Mouse (Mus musculus) midbrain, embryonic 12.5 days (tissue): Measurements from ENCODE around the gene Lyg1. TPM values are rescaled to one million over a fixed set of nuclear protein-coding genes. Genes with fewer than 3 reads are reported as not detected.

Experiments
- ATAC-seq: fragments of 200-750 bp; cut with Nextera tagmentation; 2 replicates; pipeline ENCODE4 v1.8.0; 2017; ENCODE audit warnings: low read depth, moderate TSS enrichment, moderate library complexity; ENCODE audit not compliant: low FRiP score
- H3K27ac ChIP-seq: fragments of 300-500 bp; sonication (generic); replicated peaks from 2 replicates; pipeline ENCODE4 v1.5.1; 2016; ENCODE audit warnings: mild to moderate bottlenecking
- H3K27me3 ChIP-seq: fragments of 300-500 bp; sonication (generic); 2 replicates; pipeline ENCODE4 v1.6.1; 2016; ENCODE audit warnings: mild to moderate bottlenecking
- H3K36me3 ChIP-seq: fragments of 300-500 bp; sonication (generic); 2 replicates; pipeline ENCODE4 v1.6.1; 2016
- H3K4me1 ChIP-seq: fragments of 300-500 bp; sonication (generic); 2 replicates; pipeline ENCODE4 v1.6.1; 2016
- H3K4me2 ChIP-seq: fragments of 300-500 bp; sonication (generic); replicated peaks from 2 replicates; pipeline ENCODE4 v1.6.1; 2016; ENCODE audit warnings: mild to moderate bottlenecking, moderate library complexity
- H3K4me3 ChIP-seq: fragments of 300-500 bp; sonication (generic); 2 replicates; pipeline ENCODE4 v1.5.1; 2016; ENCODE audit warnings: mild to moderate bottlenecking
- H3K9ac ChIP-seq: fragments of 300-500 bp; sonication (generic); replicated peaks from 2 replicates; pipeline ENCODE4 v1.6.1; 2016; ENCODE audit warnings: mild to moderate bottlenecking, moderate library complexity
- H3K9me3 ChIP-seq: fragments of 300-500 bp; sonication (generic); 2 replicates; pipeline ENCODE4 v1.6.1; 2016; ENCODE audit warnings: mild to moderate bottlenecking
- WGBS: fragments of 180-500 bp; shearing (Covaris S2); methylation state at CpG from one replicate; pipeline ENCODE4 v1.1.7; 2016; 5-methylcytosine and 5-hydroxymethylcytosine counted together
- polyA plus RNA-seq: library from polyadenylated mRNA; unstranded; fragments of >200 nt; fragmentation: Nextera tagmentation; extraction: Ambion mirVana; gene quantifications from 2 replicates; pipeline ENCODE4 v1.2.1, GENCODE M21; 2016

Lyg1 gene
- polyA plus RNA-seq = not detected in 2 replicates

- WGBS = 86% methylated on average over 5 of the region's 5 CpGs
- no peak within 1 kb of the TSS for H3K9ac ChIP-seq
- no peaks in the 10 kb centered on the region for H3K4me1 ChIP-seq
- no peaks in the 10 kb centered on the region for H3K27me3 ChIP-seq
- no peak for ATAC-seq
- no peak within 1 kb of the TSS for H3K27ac ChIP-seq
- H3K4me2 ChIP-seq = no peak within 1 kb of the TSS
- no peaks in the 10 kb centered on the region for H3K36me3 ChIP-seq
- no peaks in the 10 kb centered on the region for H3K9me3 ChIP-seq
- H3K4me3 ChIP-seq = no peak within 1 kb of the TSS
These were observed at the start of gene Lyg1 for GRCm38 (mm10) chr1:37957659-37958058. Lyg1 (minus strand) TSS chr1:37957759.

GRCm38 (mm10) chr1:38006741-38007140 lies 49.2 kb upstream of the Lyg1 start:
- 75% methylated on average over 3 of the region's 3 CpGs for WGBS
- no peak for ATAC-seq

GRCm38 (mm10) chr1:38003046-38003445 lies 45.5 kb upstream of the Lyg1 start:
- H3K27ac ChIP-seq = no peak overlapping the region
- H3K4me1 ChIP-seq = peaks cover 11% of the 10 kb centered on the region
- no peak overlapping the region for H3K4me3 ChIP-seq
- H3K4me2 ChIP-seq = no peak overlapping the region
- no peaks in the 10 kb centered on the region for H3K27me3 ChIP-seq
- H3K36me3 ChIP-seq = no peaks in the 10 kb centered on the region
- no peaks in the 10 kb centered on the region for H3K9me3 ChIP-seq
- 89% methylated on average over 3 of the region's 3 CpGs for WGBS
- H3K9ac ChIP-seq = no peak overlapping the region
- ATAC-seq = no peak

More at GRCm38 (mm10) chr1:38006741-38007140, 49.2 kb upstream of the Lyg1 start:
- no peaks in the 10 kb centered on the region for H3K4me1 ChIP-seq
- no peaks in the 10 kb centered on the region for H3K9me3 ChIP-seq
- no peaks in the 10 kb centered on the region for H3K27me3 ChIP-seq
- no peak overlapping the region for H3K4me2 ChIP-seq
- no peak overlapping the region for H3K27ac ChIP-seq
- no peak overlapping the region for H3K9ac ChIP-seq
- H3K36me3 ChIP-seq = no peaks in the 10 kb centered on the region
- H3K4me3 ChIP-seq = no peak overlapping the region

- Histone ChIP-seq H3K9me3 (no peaks in the 10 kb centered on the region), H3K9ac (no peak overlapping the region), H3K36me3 (no peaks in the 10 kb centered on the region), H3K27ac (no peak overlapping the region), H3K4me3 (no peak overlapping the region), H3K4me1 (peaks cover 11% of the 10 kb centered on the region), H3K4me2 (no peak overlapping the region), H3K27me3 (no peaks in the 10 kb centered on the region)
- WGBS = 96% methylated on average over 9 of the region's 9 CpGs
- no peak for ATAC-seq
These were observed 44.4 kb upstream of the Lyg1 start for GRCm38 (mm10) chr1:38001956-38002355.

- 95% methylated on average over 8 of the region's 8 CpGs for WGBS
- ATAC-seq = no peak
- peaks cover 17% of the 10 kb centered on the region for H3K4me1 ChIP-seq
- no peaks in the 10 kb centered on the region for H3K36me3 ChIP-seq
- no peak overlapping the region for H3K4me3 ChIP-seq
- no peak overlapping the region for H3K27ac ChIP-seq
- no peak overlapping the region for H3K9ac ChIP-seq
- H3K27me3 ChIP-seq = no peaks in the 10 kb centered on the region
- H3K9me3 ChIP-seq = no peaks in the 10 kb centered on the region
- H3K4me2 ChIP-seq = no peak overlapping the region
These were observed 43.3 kb upstream of the Lyg1 start for GRCm38 (mm10) chr1:38000844-38001243.

GRCm38 (mm10) chr1:37999552-37999951 lies 42.0 kb upstream of the Lyg1 start:
- Histone ChIP-seq H3K27ac (no peak overlapping the region), H3K4me1 (peaks cover 18% of the 10 kb centered on the region), H3K4me3 (peak overlapping the region; percentile 96; the same call in 1 of the 2 replicates), H3K9me3 (no peaks in the 10 kb centered on the region), H3K9ac (no peak overlapping the region), H3K4me2 (peak overlapping the region; percentile 78; the same call in 1 of the 2 replicates), H3K27me3 (no peaks in the 10 kb centered on the region), H3K36me3 (peaks cover 10% of the 10 kb centered on the region)
- ATAC-seq = no peak
- WGBS = 85% methylated on average over 3 of the region's 3 CpGs

- Histone ChIP-seq H3K4me1 (peaks cover 18% of the 10 kb centered on the region), H3K27ac (peak overlapping the region; percentile 92), H3K36me3 (peaks cover 19% of the 10 kb centered on the region), H3K4me2 (peak overlapping the region; percentile 78), H3K27me3 (no peaks in the 10 kb centered on the region), H3K9me3 (no peaks in the 10 kb centered on the region), H3K4me3 (peak overlapping the region; percentile 96), H3K9ac (peak overlapping the region; percentile 96)
- ATAC-seq = peak; percentile 38
- 4% methylated on average over 47 of the region's 47 CpGs for WGBS
These were observed 41.0 kb upstream of the Lyg1 start for GRCm38 (mm10) chr1:37998371-37999199.

- peak; percentile 89 for ATAC-seq
- Histone ChIP-seq H3K27me3 (no peaks in the 10 kb centered on the region), H3K9ac (peak within 1 kb of the TSS; percentile 96), H3K36me3 (peaks cover 26% of the 10 kb centered on the region), H3K9me3 (no peaks in the 10 kb centered on the region), H3K4me3 (peak within 1 kb of the TSS; percentile 96), H3K4me1 (peaks cover 18% of the 10 kb centered on the region), H3K4me2 (peak within 1 kb of the TSS; percentile 88), H3K27ac (peak within 1 kb of the TSS; percentile 92)
- WGBS = under 1% methylated on average over 50 of the region's 50 CpGs
These were observed 40.3 kb upstream of the Lyg1 start, which contains the start of the genes Txndc9 and Eif5b for GRCm38 (mm10) chr1:37997867-37998266. Txndc9 (minus strand) TSS chr1:37997893. Eif5b (plus strand) TSS chr1:37998010.

GRCm38 (mm10) chr1:37996877-37997484 lies 39.4 kb upstream of the Lyg1 start:
- H3K4me3 ChIP-seq = peak overlapping the region; percentile 96
- peak; percentile 96 for ATAC-seq
- H3K36me3 ChIP-seq = peaks cover 34% of the 10 kb centered on the region
- peak overlapping the region; percentile 92 for H3K27ac ChIP-seq
- peak overlapping the region; percentile 96 for H3K9ac ChIP-seq
- no peaks in the 10 kb centered on the region for H3K27me3 ChIP-seq
- no peaks in the 10 kb centered on the region for H3K9me3 ChIP-seq
- WGBS = 0% methylated on average over 42 of the region's 42 CpGs
- peak overlapping the region; percentile 88 for H3K4me2 ChIP-seq
- peaks cover 18% of the 10 kb centered on the region for H3K4me1 ChIP-seq

- Histone ChIP-seq H3K9ac (peak overlapping the region; percentile 73), H3K9me3 (no peaks in the 10 kb centered on the region), H3K36me3 (peaks cover 42% of the 10 kb centered on the region), H3K4me2 (peak overlapping the region; percentile 88), H3K27ac (peak overlapping the region; percentile 83; the same call in 1 of the 2 replicates), H3K4me1 (peaks cover 18% of the 10 kb centered on the region), H3K27me3 (no peaks in the 10 kb centered on the region), H3K4me3 (peak overlapping the region; percentile 96)
- ATAC-seq = no peak
- WGBS = 44% methylated on average over 3 of the region's 3 CpGs
These were observed 38.7 kb upstream of the Lyg1 start for GRCm38 (mm10) chr1:37996226-37996625.

- Histone ChIP-seq H3K27me3 (no peaks in the 10 kb centered on the region), H3K9me3 (no peaks in the 10 kb centered on the region), H3K27ac (no peak overlapping the region), H3K4me2 (no peak overlapping the region), H3K36me3 (peaks cover 72% of the 10 kb centered on the region), H3K4me3 (no peak overlapping the region), H3K9ac (no peak overlapping the region), H3K4me1 (no peaks in the 10 kb centered on the region)
- ATAC-seq = no peak
- 94% methylated on average over 5 of the region's 5 CpGs for WGBS
These were observed 30.3 kb upstream of the Lyg1 start for GRCm38 (mm10) chr1:37987856-37988255.

- WGBS = 81% methylated on average over 9 of the region's 9 CpGs
- H3K9me3 ChIP-seq = no peaks in the 10 kb centered on the region
- no peaks in the 10 kb centered on the region for H3K4me1 ChIP-seq
- no peak overlapping the region for H3K4me2 ChIP-seq
- H3K36me3 ChIP-seq = peaks cover 53% of the 10 kb centered on the region
- H3K9ac ChIP-seq = no peak overlapping the region
- no peak for ATAC-seq
- no peaks in the 10 kb centered on the region for H3K27me3 ChIP-seq
- no peak overlapping the region for H3K4me3 ChIP-seq
- no peak overlapping the region for H3K27ac ChIP-seq
These were observed 28.3 kb upstream of the Lyg1 start for GRCm38 (mm10) chr1:37985764-37986323.
